In the genomic region with DNA sequence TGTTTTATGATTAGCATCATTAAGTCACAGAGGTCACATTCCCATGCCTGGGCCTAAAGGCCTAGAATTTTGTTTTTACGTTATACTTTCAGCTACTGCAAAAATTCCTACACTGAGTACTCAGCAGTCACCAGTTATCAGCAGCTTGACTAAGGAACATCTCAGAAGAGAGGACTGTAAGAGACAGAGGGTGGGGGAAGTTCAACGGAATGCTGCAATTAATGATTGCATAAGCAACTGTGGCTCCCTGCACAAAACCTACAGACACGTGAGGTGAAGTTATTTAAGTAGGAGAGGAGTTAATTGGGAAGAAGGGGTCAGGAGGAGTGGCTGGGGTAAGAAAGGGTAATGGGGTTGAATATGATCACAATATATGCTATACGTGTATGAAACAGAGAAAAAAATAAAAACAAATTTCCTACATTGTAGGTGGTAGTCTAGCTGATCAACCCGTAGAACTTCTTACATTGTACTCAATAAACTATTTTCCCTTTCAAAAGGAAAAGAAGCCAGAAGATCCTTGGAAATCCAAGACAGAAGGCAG, we compare ENCODE assay signal across 8 mouse cellular contexts. TPM values are rescaled to one million over a fixed set of nuclear protein-coding genes. Genes with fewer than 3 reads are reported as not detected.
DNase-seq lines count a peak whose midpoint lies in the region; ATAC-seq and TF ChIP-seq lines count a peak whose summit lies in the region.

No protein-coding gene starts in this region.

- 41% methylated on average over 5 of the region's 5 CpGs for WGBS in kidney, adult 2 months
- WGBS in intestine, postnatal 0 days, result 36% methylated on average over 5 of the region's 5 CpGs

- TF ChIP-seq POLR2A in kidney, adult 2 months (IDR thresholded peaks at IDR 0.05; ENCODE audit: low read depth, low read length), result no peak
- TF ChIP-seq POLR2A in cortical plate, adult 2 months (IDR thresholded peaks at IDR 0.05; ENCODE audit: extremely low read depth, insufficient read depth, low read length), result no peak

- no peak for DNase-seq in kidney, adult 2 months
- DNase-seq in kidney, adult 9 months, result no peak
- DNase-seq in right cerebral cortex, postnatal 36 days (ENCODE audit: low spot score in 2 of 2), result no peak
- DNase-seq in spleen, adult 12 weeks (ENCODE audit: low spot score), result no peak
- DNase-seq in kidney, postnatal 36 days, result no peak

- H3K4me3 ChIP-seq in kidney, adult 2 months (ENCODE audit: insufficient read depth, low read depth, low read length), result peak overlapping the region; percentile 88; the same call in 1 of the 2 replicates
- peak overlapping the region; percentile 56; the same call in 1 of the 2 replicates for H3K4me3 ChIP-seq in cortical plate, adult 2 months (ENCODE audit: insufficient read depth, low read length)
- peak overlapping the region; percentile 88 for H3K4me3 ChIP-seq in intestine, postnatal 0 days (ENCODE audit: low read depth, low read length)

- no peaks in the 10 kb centered on the region for H3K36me3 ChIP-seq in kidney, adult 2 months (ENCODE audit: control insufficient read depth, insufficient read depth, low read length)
- H3K36me3 ChIP-seq in intestine, postnatal 0 days (ENCODE audit: control insufficient read depth, insufficient read depth), result no peaks in the 10 kb centered on the region

- H3K4me1 ChIP-seq in kidney, adult 2 months (ENCODE audit: control insufficient read depth, insufficient read depth, low read length), result peaks cover 12% of the 10 kb centered on the region
- H3K4me1 ChIP-seq in cortical plate, adult 2 months (ENCODE audit: control insufficient read depth, insufficient read depth, low read length), result no peaks in the 10 kb centered on the region; the same call in none of the 2 replicates
- 0 out of 2 replicates have a peak, but pooled peaks cover 6% of the 10 kb centered on the region for H3K4me1 ChIP-seq in intestine, postnatal 0 days (replicated peaks; ENCODE audit: control insufficient read depth, insufficient read depth, low read length)

- ATAC-seq in intestine, postnatal 0 days, result 0 out of 2 replicates have a peak, but pooled peaks have one; percentile 23
- 0 out of 2 replicates have a peak, but pooled peaks have one; percentile 35 for ATAC-seq in monocyte, adult 5-6 weeks (replicated peaks; ENCODE audit: insufficient number of reproducible peaks, low FRiP score, low TSS enrichment, poor library complexity, severe bottlenecking)

- no peaks in the 10 kb centered on the region for H3K9me3 ChIP-seq in intestine, postnatal 0 days (ENCODE audit: control insufficient read depth)

- H3K9ac ChIP-seq in intestine, postnatal 0 days (ENCODE audit: low read depth, low read length), result peak overlapping the region; percentile 80; the same call in 1 of the 2 replicates

- peak overlapping the region; percentile 82 for H3K4me2 ChIP-seq in intestine, postnatal 0 days (replicated peaks; ENCODE audit: low read depth)

- peak overlapping the region; percentile 52; the same call in 1 of the 2 replicates for H3K27ac ChIP-seq in kidney, adult 2 months (ENCODE audit: insufficient read depth, low read depth, low read length)
- H3K27ac ChIP-seq in cortical plate, adult 2 months (ENCODE audit: insufficient read depth, low read length), result peak overlapping the region; percentile 34; the same call in 1 of the 2 replicates
- no peak overlapping the region for H3K27ac ChIP-seq in intestine, postnatal 0 days (ENCODE audit: low read depth, low read length)

- H3K27me3 ChIP-seq in kidney, adult 2 months (replicated peaks; ENCODE audit: control insufficient read depth, insufficient read depth, low read length), result no peaks in the 10 kb centered on the region
- no peaks in the 10 kb centered on the region for H3K27me3 ChIP-seq in intestine, postnatal 0 days (replicated peaks; ENCODE audit: control insufficient read depth, insufficient read depth, low read length)

- TF ChIP-seq CTCF in kidney, adult 2 months (conservative IDR thresholded peaks at IDR 0.05; ENCODE audit: insufficient read depth, insufficient read length, low read depth, low read length), result no peak
- no peak for TF ChIP-seq CTCF in cortical plate, adult 2 months (IDR thresholded peaks at IDR 0.05; ENCODE audit: extremely low read depth, insufficient read depth, low read length)
- no peak for TF ChIP-seq CTCF in intestine, postnatal 0 days (IDR thresholded peaks at IDR 0.05; ENCODE audit: low read depth)

RNA-seq across cellular contexts. Expression of a gene that starts 0.4 kb away (rescaled TPM):
- 12.3 and 17.6 TPM in 2 replicates for polyA plus RNA-seq in kidney, adult 2 months (2012; rRNA removed)
- 23.8 and 25.9 TPM in 2 replicates for polyA plus RNA-seq in cortical plate, adult 2 months (2012; rRNA removed)
- 41.4 and 44.3 TPM in 2 replicates for polyA plus RNA-seq in intestine, postnatal 0 days (2015; fragmentation: Nextera tagmentation; extraction: Ambion mirVana)
- 39.6 to 60.5 TPM (median 46.8 TPM) in 3 replicates for total RNA-seq in monocyte, adult 5-6 weeks (2017)
